Mouse (Mus musculus): ENCODE data around the gene Wdr18. TPM values are rescaled to one million over a fixed set of nuclear protein-coding genes. Genes with fewer than 3 reads are reported as not detected.

The Wdr18 gene
- polyA plus RNA-seq, 1 experiment = 25.0 TPM

Other genes with a start within 250 kb of the Wdr18 start
- gene Hcn2, start 243.5 kb upstream of the Wdr18 start, polyA plus RNA-seq (2012; rRNA removed) = 0.96 and 1.5 TPM in 2 replicates
- 28.5 and 31.7 TPM in 2 replicates for gene Polrmt, start 213.6 kb upstream of the Wdr18 start, polyA plus RNA-seq (2012; rRNA removed)
- gene Fgf22, start 205.1 kb upstream of the Wdr18 start, polyA plus RNA-seq (2012; rRNA removed) = 0.04 and 0.06 TPM in 2 replicates
- gene Rnf126, start 193.2 kb upstream of the Wdr18 start, polyA plus RNA-seq (2012; rRNA removed) = 54.5 and 59.4 TPM in 2 replicates
- 41.4 and 44.3 TPM in 2 replicates for gene Fstl3, start 182.9 kb upstream of the Wdr18 start, polyA plus RNA-seq (2012; rRNA removed)
- gene Prss57, start 169.2 kb upstream of the Wdr18 start, polyA plus RNA-seq (2012; rRNA removed) = 0.47 and 0.49 TPM in 2 replicates
- gene Palm, start 166.6 kb upstream of the Wdr18 start, polyA plus RNA-seq (2012; rRNA removed) = 52.6 and 77.5 TPM in 2 replicates
- gene Misp, start 139.2 kb upstream of the Wdr18 start, polyA plus RNA-seq (2012; rRNA removed) = 0.66 and 0.92 TPM in 2 replicates
- 140 and 166 TPM in 2 replicates for gene Ptbp1, start 105.7 kb upstream of the Wdr18 start, polyA plus RNA-seq (2012; rRNA removed)
- gene Prtn3, start 85.7 kb upstream of the Wdr18 start, polyA plus RNA-seq (2012; rRNA removed) = 0.62 and 1.0 TPM in 2 replicates
- gene Plppr3, start 85.5 kb upstream of the Wdr18 start, polyA plus RNA-seq (2012; rRNA removed) = 1.8 TPM in 2 replicates
- gene Elane, start 73.9 kb upstream of the Wdr18 start, polyA plus RNA-seq (2012; rRNA removed) = 0.19 TPM in 1 of 2 replicates, not detected in the other
- 564 and 1,194 TPM in 2 replicates for gene Cfd, start 69.3 kb upstream of the Wdr18 start, polyA plus RNA-seq (2012; rRNA removed)
- 31.7 and 40.9 TPM in 2 replicates for gene Med16, start 51.2 kb upstream of the Wdr18 start, polyA plus RNA-seq (2012; rRNA removed)
- gene Gm26602, start 49.3 kb upstream of the Wdr18 start, polyA plus RNA-seq (2012; rRNA removed) = not detected in 2 replicates
- gene Kiss1r, start 43.2 kb upstream of the Wdr18 start, polyA plus RNA-seq (2012; rRNA removed) = 5.5 and 5.7 TPM in 2 replicates
- gene R3hdm4, start 38.9 kb upstream of the Wdr18 start, polyA plus RNA-seq (2012; rRNA removed) = 140 and 147 TPM in 2 replicates
- gene Arid3a, start 33.1 kb upstream of the Wdr18 start, polyA plus RNA-seq (2012; rRNA removed) = 3.8 and 4.1 TPM in 2 replicates
- gene Grin3b, start 10.6 kb downstream of the Wdr18 start, polyA plus RNA-seq (2012; rRNA removed) = 0.04 TPM in 1 of 2 replicates, not detected in the other
- 135 and 159 TPM in 2 replicates for gene Tmem259, start 24.2 kb downstream of the Wdr18 start, polyA plus RNA-seq (2012; rRNA removed)
- gene Cnn2, start 28.4 kb downstream of the Wdr18 start, polyA plus RNA-seq (2012; rRNA removed) = 173 and 185 TPM in 2 replicates
- 7.5 and 9.2 TPM in 2 replicates for gene Abca7, start 36.3 kb downstream of the Wdr18 start, polyA plus RNA-seq (2012; rRNA removed)
- gene Arhgap45, start 56.5 kb downstream of the Wdr18 start, polyA plus RNA-seq (2012; rRNA removed) = 18.9 and 23.0 TPM in 2 replicates
- 141 and 178 TPM in 2 replicates for gene Polr2e, start 79.6 kb downstream of the Wdr18 start, polyA plus RNA-seq (2012; rRNA removed)
- gene Gpx4, start 87.0 kb downstream of the Wdr18 start, polyA plus RNA-seq (2012; rRNA removed) = 524 and 620 TPM in 2 replicates
- gene Sbno2, start 145.4 kb downstream of the Wdr18 start, polyA plus RNA-seq (2012; rRNA removed) = 34.0 and 35.4 TPM in 2 replicates
- gene Stk11, start 155.7 kb downstream of the Wdr18 start, polyA plus RNA-seq (2012; rRNA removed) = 77.3 and 89.9 TPM in 2 replicates
- 367 and 372 TPM in 2 replicates for gene Atp5d, start 178.5 kb downstream of the Wdr18 start, polyA plus RNA-seq (2012; rRNA removed)
- 9.2 and 12.2 TPM in 2 replicates for gene Cbarp, start 180.7 kb downstream of the Wdr18 start, polyA plus RNA-seq (2012; rRNA removed)
- 21.2 and 30.5 TPM in 2 replicates for gene Midn, start 188.1 kb downstream of the Wdr18 start, polyA plus RNA-seq (2012; rRNA removed)
- 249 and 276 TPM in 2 replicates for gene Cirbp, start 205.8 kb downstream of the Wdr18 start, polyA plus RNA-seq (2012; rRNA removed)
- 18.4 and 21.5 TPM in 2 replicates for gene 1600002K03Rik, start 212.8 kb downstream of the Wdr18 start, polyA plus RNA-seq (2012; rRNA removed)
- 3.0 and 3.3 TPM in 2 replicates for gene Efna2, start 219.3 kb downstream of the Wdr18 start, polyA plus RNA-seq (2012; rRNA removed)

Data from urinary bladder, adult 2 months (tissue).